Mouse (Mus musculus) embryonic facial prominence, embryonic 15.5 days (tissue): ENCODE data around the gene Morn1. TPM values are rescaled to one million over a fixed set of nuclear protein-coding genes. Genes with fewer than 3 reads are reported as not detected.

Source experiments
- ATAC-seq: fragments of 200-750 bp; cut with Nextera tagmentation; 2 replicates; pipeline ENCODE4 v1.8.0; 2017; ENCODE audit warnings: low read depth, moderate TSS enrichment; ENCODE audit not compliant: insufficient number of reproducible peaks, low FRiP score, low TSS enrichment
- H3K27ac ChIP-seq: fragments of 300-500 bp; sonication (generic); replicated peaks from 2 replicates; pipeline ENCODE4 v1.5.1; 2015; ENCODE audit warnings: mild to moderate bottlenecking, inconsistent platforms
- H3K27me3 ChIP-seq: fragments of 300-500 bp; sonication (generic); 2 replicates; pipeline ENCODE4 v1.6.1; 2015; ENCODE audit warnings: inconsistent platforms
- H3K36me3 ChIP-seq: fragments of 300-500 bp; sonication (generic); 2 replicates; pipeline ENCODE4 v1.6.1; 2015; ENCODE audit warnings: mild to moderate bottlenecking, inconsistent platforms
- H3K4me1 ChIP-seq: fragments of 300-500 bp; sonication (generic); 2 replicates; pipeline ENCODE4 v1.6.1; 2015; ENCODE audit warnings: inconsistent platforms
- H3K4me2 ChIP-seq: fragments of 300-500 bp; sonication (generic); replicated peaks from 2 replicates; pipeline ENCODE4 v1.6.1; 2015; ENCODE audit warnings: mild to moderate bottlenecking, inconsistent platforms
- H3K4me3 ChIP-seq: fragments of 300-500 bp; sonication (generic); replicated peaks from 2 replicates; pipeline ENCODE4 v1.5.1; 2015; ENCODE audit warnings: mild to moderate bottlenecking, inconsistent platforms
- H3K9ac ChIP-seq: fragments of 300-500 bp; sonication (generic); 2 replicates; pipeline ENCODE4 v1.6.1; 2015; ENCODE audit warnings: inconsistent platforms
- H3K9me3 ChIP-seq: fragments of 300-500 bp; sonication (generic); replicated peaks from 2 replicates; pipeline ENCODE4 v1.6.1; 2016; ENCODE audit warnings: inconsistent platforms
- WGBS: fragments of 180-500 bp; shearing (Covaris S2); methylation state at CpG from one replicate; pipeline ENCODE4 v1.1.7; 2015; 5-methylcytosine and 5-hydroxymethylcytosine counted together
- polyA plus RNA-seq: library from polyadenylated mRNA; unstranded; fragments of >200 nt; fragmentation: Nextera tagmentation; extraction: Ambion mirVana; gene quantifications from 2 replicates; pipeline ENCODE4 v1.2.1, GENCODE M21; 2015

The Morn1 gene
- polyA plus RNA-seq, 1 experiment from 2014 or later: 8.7 TPM

GRCm38 (mm10) chr4:155120583-155120982 lies 34.2 kb downstream of the Morn1 start:
- no peak overlapping the region for H3K4me2 ChIP-seq
- H3K4me1 ChIP-seq: peaks cover 74% of the 10 kb centered on the region
- H3K9me3 ChIP-seq: no peaks in the 10 kb centered on the region
- H3K27me3 ChIP-seq: no peaks in the 10 kb centered on the region
- WGBS: 71% methylated on average over 5 of the region's 5 CpGs
- peak overlapping the region; percentile 76 for H3K27ac ChIP-seq
- no peaks in the 10 kb centered on the region for H3K36me3 ChIP-seq
- H3K9ac ChIP-seq: no peak overlapping the region
- ATAC-seq: no peak
- H3K4me3 ChIP-seq: no peak overlapping the region

GRCm38 (mm10) chr4:155121222-155121621 lies 34.8 kb downstream of the Morn1 start:
- H3K9me3 ChIP-seq: no peaks in the 10 kb centered on the region
- H3K27me3 ChIP-seq: no peaks in the 10 kb centered on the region
- ATAC-seq: no peak
- no peak overlapping the region for H3K9ac ChIP-seq
- H3K4me2 ChIP-seq: no peak overlapping the region
- H3K27ac ChIP-seq: peak overlapping the region; percentile 94
- H3K4me1 ChIP-seq: peaks cover 71% of the 10 kb centered on the region
- H3K36me3 ChIP-seq: no peaks in the 10 kb centered on the region
- WGBS: 81% methylated on average over 6 of the region's 6 CpGs
- no peak overlapping the region for H3K4me3 ChIP-seq

- H3K27ac ChIP-seq: peak overlapping the region; percentile 94
- H3K9ac ChIP-seq: no peak overlapping the region
- H3K4me1 ChIP-seq: peaks cover 70% of the 10 kb centered on the region
- H3K27me3 ChIP-seq: no peaks in the 10 kb centered on the region
- H3K4me2 ChIP-seq: no peak overlapping the region
- no peak overlapping the region for H3K4me3 ChIP-seq
- H3K9me3 ChIP-seq: no peaks in the 10 kb centered on the region
- no peaks in the 10 kb centered on the region for H3K36me3 ChIP-seq
- no peak; the same call in 1 of the 2 replicates for ATAC-seq
- whole genome bisulfite sequencing: 67% methylated on average over 6 of the region's 6 CpGs
These were observed 35.6 kb downstream of the Morn1 start for GRCm38 (mm10) chr4:155121915-155122443.

- H3K4me1 ChIP-seq: peaks cover 67% of the 10 kb centered on the region
- no peak overlapping the region for H3K4me3 ChIP-seq
- no peak overlapping the region for H3K9ac ChIP-seq
- H3K4me2 ChIP-seq: peak overlapping the region; percentile 37
- H3K36me3 ChIP-seq: no peaks in the 10 kb centered on the region
- peak; percentile 80 for ATAC-seq
- H3K27me3 ChIP-seq: no peaks in the 10 kb centered on the region
- H3K27ac ChIP-seq: peak overlapping the region; percentile 94
- H3K9me3 ChIP-seq: no peaks in the 10 kb centered on the region
- WGBS: 3% methylated on average over 16 of the region's 16 CpGs
These were observed 36.2 kb downstream of the Morn1 start for GRCm38 (mm10) chr4:155122444-155123040.

GRCm38 (mm10) chr4:155123868-155124534 lies 37.6 kb downstream of the Morn1 start:
- Histone ChIP-seq H3K9me3 (no peaks in the 10 kb centered on the region), H3K36me3 (no peaks in the 10 kb centered on the region), H3K4me1 (peaks cover 74% of the 10 kb centered on the region), H3K9ac (no peak overlapping the region), H3K4me3 (no peak overlapping the region), H3K27me3 (no peaks in the 10 kb centered on the region), H3K4me2 (no peak overlapping the region), H3K27ac (0 out of 2 replicates have a peak overlapping the region, but pooled peaks have one; percentile 25)
- WGBS: 72% methylated on average over 9 of the region's 9 CpGs
- no peak for ATAC-seq

- no peak for ATAC-seq
These were observed 38.9 kb downstream of the Morn1 start for GRCm38 (mm10) chr4:155125310-155125709.

GRCm38 (mm10) chr4:155126194-155126593 lies 39.8 kb downstream of the Morn1 start:
- H3K9me3 ChIP-seq: no peaks in the 10 kb centered on the region
- H3K27me3 ChIP-seq: no peaks in the 10 kb centered on the region
- 79% methylated on average over 5 of the region's 5 CpGs for WGBS
- ATAC-seq: no peak
- no peaks in the 10 kb centered on the region for H3K36me3 ChIP-seq
- H3K9ac ChIP-seq: no peak overlapping the region
- peaks cover 81% of the 10 kb centered on the region for H3K4me1 ChIP-seq
- no peak overlapping the region for H3K4me2 ChIP-seq
- no peak overlapping the region for H3K4me3 ChIP-seq
- H3K27ac ChIP-seq: 0 out of 2 replicates have a peak overlapping the region, but pooled peaks have one; percentile 39

More at GRCm38 (mm10) chr4:155125310-155125709, 38.9 kb downstream of the Morn1 start:
- peaks cover 81% of the 10 kb centered on the region for H3K4me1 ChIP-seq
- no peak overlapping the region for H3K9ac ChIP-seq
- H3K36me3 ChIP-seq: no peaks in the 10 kb centered on the region
- WGBS: 48% methylated on average over 7 of the region's 7 CpGs
- no peak overlapping the region for H3K4me2 ChIP-seq
- no peaks in the 10 kb centered on the region for H3K27me3 ChIP-seq
- no peak overlapping the region for H3K27ac ChIP-seq
- H3K9me3 ChIP-seq: no peaks in the 10 kb centered on the region
- H3K4me3 ChIP-seq: no peak overlapping the region

- H3K4me3 ChIP-seq: no peak overlapping the region
- no peaks in the 10 kb centered on the region for H3K36me3 ChIP-seq
- ATAC-seq: no peak
- no peak overlapping the region for H3K4me2 ChIP-seq
- peak overlapping the region; percentile 39; the same call in 1 of the 2 replicates for H3K27ac ChIP-seq
- WGBS: 64% methylated on average over 7 of the region's 7 CpGs
- no peaks in the 10 kb centered on the region for H3K27me3 ChIP-seq
- H3K9me3 ChIP-seq: no peaks in the 10 kb centered on the region
- H3K9ac ChIP-seq: no peak overlapping the region
- H3K4me1 ChIP-seq: peaks cover 75% of the 10 kb centered on the region
These were observed 40.4 kb downstream of the Morn1 start for GRCm38 (mm10) chr4:155126602-155127372.

- Histone ChIP-seq H3K4me2 (no peak overlapping the region), H3K27ac (no peak overlapping the region), H3K9me3 (no peaks in the 10 kb centered on the region), H3K4me1 (peaks cover 67% of the 10 kb centered on the region), H3K9ac (no peak overlapping the region), H3K4me3 (no peak overlapping the region), H3K27me3 (no peaks in the 10 kb centered on the region), H3K36me3 (no peaks in the 10 kb centered on the region)
- WGBS: 83% methylated on average over 15 of the region's 15 CpGs
- ATAC-seq: no peak
These were observed 42.0 kb downstream of the Morn1 start for GRCm38 (mm10) chr4:155128411-155128810.

- ATAC-seq: no peak
- H3K4me2 ChIP-seq: no peak overlapping the region
- peak overlapping the region; percentile 86 for H3K27ac ChIP-seq
- H3K4me3 ChIP-seq: no peak overlapping the region
- peaks cover 68% of the 10 kb centered on the region for H3K4me1 ChIP-seq
- no peak overlapping the region for H3K9ac ChIP-seq
- H3K9me3 ChIP-seq: no peaks in the 10 kb centered on the region
- no peaks in the 10 kb centered on the region for H3K36me3 ChIP-seq
- WGBS: 88% methylated on average over 10 of the region's 10 CpGs
- no peaks in the 10 kb centered on the region for H3K27me3 ChIP-seq
These were observed 42.9 kb downstream of the Morn1 start for GRCm38 (mm10) chr4:155129132-155129917.
